8 mouse cellular contexts compared by ENCODE assay signal in genomic region chr11:69902972-69903371, GRCm38 (mm10). TPM values are rescaled to one million over a fixed set of nuclear protein-coding genes. Genes with fewer than 3 reads are reported as not detected.
DNase-seq lines count a peak whose midpoint lies in the region; ATAC-seq and TF ChIP-seq lines count a peak whose summit lies in the region.

No protein-coding gene starts in this region.

- no peaks in the 10 kb centered on the region for H3K9me3 ChIP-seq in kidney, postnatal 0 days (replicated peaks; ENCODE audit: low read length)
- no peaks in the 10 kb centered on the region for H3K9me3 ChIP-seq in embryonic facial prominence, embryonic 12.5 days
- H3K9me3 ChIP-seq in hindbrain, embryonic 15.5 days: no peaks in the 10 kb centered on the region
- H3K9me3 ChIP-seq in midbrain, embryonic 14.5 days (ENCODE audit: control insufficient read depth, low read length): no peaks in the 10 kb centered on the region

- peaks cover 17% of the 10 kb centered on the region; the same call in 1 of the 2 replicates for H3K4me1 ChIP-seq in kidney, postnatal 0 days (replicated peaks; ENCODE audit: insufficient read depth, low read length)
- H3K4me1 ChIP-seq in embryonic facial prominence, embryonic 12.5 days: peaks cover 24% of the 10 kb centered on the region
- peaks cover 34% of the 10 kb centered on the region for H3K4me1 ChIP-seq in hindbrain, embryonic 15.5 days (replicated peaks)
- peaks cover 25% of the 10 kb centered on the region for H3K4me1 ChIP-seq in midbrain, embryonic 14.5 days (ENCODE audit: control insufficient read depth, insufficient read depth, low read length)

- no peak for TF ChIP-seq CTCF in kidney, postnatal 0 days (IDR thresholded peaks at IDR 0.05; ENCODE audit: low read depth)

- peak overlapping the region; percentile 77; the same call in 1 of the 2 replicates for H3K9ac ChIP-seq in kidney, postnatal 0 days (ENCODE audit: low read depth, low read length)
- peak overlapping the region; percentile 82 for H3K9ac ChIP-seq in embryonic facial prominence, embryonic 12.5 days
- H3K9ac ChIP-seq in hindbrain, embryonic 15.5 days: peak overlapping the region; percentile 94; the same call in 1 of the 2 replicates
- peak overlapping the region; percentile 87 for H3K9ac ChIP-seq in midbrain, embryonic 14.5 days (replicated peaks; ENCODE audit: low read length)

- peak overlapping the region; percentile 62; the same call in 1 of the 2 replicates for H3K4me3 ChIP-seq in kidney, postnatal 0 days (replicated peaks; ENCODE audit: low read depth, low read length)
- H3K4me3 ChIP-seq in embryonic facial prominence, embryonic 12.5 days: peak overlapping the region; percentile 78
- peak overlapping the region; percentile 91 for H3K4me3 ChIP-seq in hindbrain, embryonic 15.5 days
- H3K4me3 ChIP-seq in midbrain, embryonic 14.5 days (replicated peaks; ENCODE audit: low read depth, low read length): peak overlapping the region; percentile 88

- WGBS in kidney, postnatal 0 days: 82% methylated on average over 12 of the region's 13 CpGs
- WGBS in embryonic facial prominence, embryonic 12.5 days: 87% methylated on average over 13 of the region's 13 CpGs
- 89% methylated on average over 13 of the region's 13 CpGs for WGBS in hindbrain, embryonic 15.5 days
- WGBS in midbrain, embryonic 14.5 days: 88% methylated on average over 13 of the region's 13 CpGs

- H3K4me2 ChIP-seq in kidney, postnatal 0 days (ENCODE audit: low read length): peak overlapping the region; percentile 90
- peak overlapping the region; percentile 87 for H3K4me2 ChIP-seq in embryonic facial prominence, embryonic 12.5 days (replicated peaks)
- peak overlapping the region; percentile 88 for H3K4me2 ChIP-seq in hindbrain, embryonic 15.5 days
- H3K4me2 ChIP-seq in midbrain, embryonic 14.5 days (ENCODE audit: low read length): peak overlapping the region; percentile 91

- ATAC-seq in kidney, postnatal 0 days (replicated peaks; ENCODE audit: low FRiP score, low read depth): no peak
- ATAC-seq in embryonic facial prominence, embryonic 12.5 days (ENCODE audit: insufficient number of reproducible peaks, insufficient read depth, low FRiP score, low TSS enrichment): no peak
- no peak for ATAC-seq in hindbrain, embryonic 15.5 days (ENCODE audit: low FRiP score, low read depth)
- ATAC-seq in midbrain, embryonic 14.5 days (ENCODE audit: low FRiP score, low TSS enrichment): no peak

- DNase-seq in kidney, postnatal 0 days (ENCODE audit: low spot score): no peak
- DNase-seq in kidney, postnatal 4 days: no peak
- DNase-seq in midbrain, embryonic 14.5 days: no peak
- DNase-seq in thymus, postnatal 36 days: no peak
- no peak for DNase-seq in layer of hippocampus, adult 18-20 months (ENCODE audit: low spot score in 2 of 2)
- no peak for DNase-seq in left cerebral cortex, adult 11 months (ENCODE audit: low spot score)

- H3K36me3 ChIP-seq in kidney, postnatal 0 days (ENCODE audit: insufficient read depth, low read length): peaks cover 39% of the 10 kb centered on the region
- H3K36me3 ChIP-seq in embryonic facial prominence, embryonic 12.5 days: peaks cover 44% of the 10 kb centered on the region
- H3K36me3 ChIP-seq in hindbrain, embryonic 15.5 days: peaks cover 45% of the 10 kb centered on the region
- peaks cover 46% of the 10 kb centered on the region for H3K36me3 ChIP-seq in midbrain, embryonic 14.5 days (ENCODE audit: control insufficient read depth, insufficient read depth, low read length)

- H3K27me3 ChIP-seq in kidney, postnatal 0 days (ENCODE audit: insufficient read depth, low read length): no peaks in the 10 kb centered on the region
- no peaks in the 10 kb centered on the region for H3K27me3 ChIP-seq in embryonic facial prominence, embryonic 12.5 days
- H3K27me3 ChIP-seq in hindbrain, embryonic 15.5 days: no peaks in the 10 kb centered on the region
- no peaks in the 10 kb centered on the region for H3K27me3 ChIP-seq in midbrain, embryonic 14.5 days (ENCODE audit: control insufficient read depth, insufficient read depth, low read length)

- no peak overlapping the region for H3K27ac ChIP-seq in kidney, postnatal 0 days
- no peak overlapping the region for H3K27ac ChIP-seq in embryonic facial prominence, embryonic 12.5 days
- H3K27ac ChIP-seq in hindbrain, embryonic 15.5 days (replicated peaks): no peak overlapping the region
- H3K27ac ChIP-seq in midbrain, embryonic 14.5 days (replicated peaks; ENCODE audit: low read depth, low read length): no peak overlapping the region

RNA-seq across cellular contexts. Expression of gene Neurl4, which starts 2.1 kb away (rescaled TPM):
- polyA plus RNA-seq in kidney, postnatal 0 days (2015; fragmentation: Nextera tagmentation; extraction: Ambion mirVana): 9.7 and 12.7 TPM in 2 replicates
- polyA plus RNA-seq in embryonic facial prominence, embryonic 12.5 days (2016; fragmentation: Nextera tagmentation; extraction: Ambion mirVana): 14.2 and 15.9 TPM in 2 replicates
- polyA plus RNA-seq in hindbrain, embryonic 15.5 days (2015; fragmentation: Nextera tagmentation; extraction: Ambion mirVana): 16.6 and 19.9 TPM in 2 replicates
- 27.5 and 29.0 TPM in 2 replicates for polyA plus RNA-seq in midbrain, embryonic 14.5 days (2014; fragmentation: Nextera tagmentation; extraction: Ambion mirVana)
- total RNA-seq in layer of hippocampus, adult 18-20 months (2021): 100 to 1,000 TPM; 108 to 114 TPM

RNA-seq across cellular contexts. Expression of gene 2810408A11Rik, which starts 2.2 kb away (rescaled TPM):
- 12.5 and 13.0 TPM in 2 replicates for polyA plus RNA-seq in kidney, postnatal 0 days (2015; fragmentation: Nextera tagmentation; extraction: Ambion mirVana)
- polyA plus RNA-seq in embryonic facial prominence, embryonic 12.5 days (2016; fragmentation: Nextera tagmentation; extraction: Ambion mirVana): 21.4 and 23.6 TPM in 2 replicates
- 8.8 TPM in 2 replicates for polyA plus RNA-seq in hindbrain, embryonic 15.5 days (2015; fragmentation: Nextera tagmentation; extraction: Ambion mirVana)
- 9.4 and 13.0 TPM in 2 replicates for polyA plus RNA-seq in midbrain, embryonic 14.5 days (2014; fragmentation: Nextera tagmentation; extraction: Ambion mirVana)
- total RNA-seq in layer of hippocampus, adult 18-20 months (2021): under 1 TPM; 0.17 to 0.58 TPM

RNA-seq across cellular contexts. Expression of gene Acap1, which starts 7.6 kb away (rescaled TPM):
- polyA plus RNA-seq in kidney, postnatal 0 days (2015; fragmentation: Nextera tagmentation; extraction: Ambion mirVana): 0.33 and 0.48 TPM in 2 replicates
- 0.83 and 1.3 TPM in 2 replicates for polyA plus RNA-seq in embryonic facial prominence, embryonic 12.5 days (2016; fragmentation: Nextera tagmentation; extraction: Ambion mirVana)
- 0.52 and 0.58 TPM in 2 replicates for polyA plus RNA-seq in hindbrain, embryonic 15.5 days (2015; fragmentation: Nextera tagmentation; extraction: Ambion mirVana)
- 0.17 and 0.30 TPM in 2 replicates for polyA plus RNA-seq in midbrain, embryonic 14.5 days (2014; fragmentation: Nextera tagmentation; extraction: Ambion mirVana)
- not detected for total RNA-seq in layer of hippocampus, adult 18-20 months (2021)

RNA-seq across cellular contexts. Expression of gene Gps2, which starts 10.7 kb away (rescaled TPM):
- polyA plus RNA-seq in kidney, postnatal 0 days (2015; fragmentation: Nextera tagmentation; extraction: Ambion mirVana): 63.0 and 65.0 TPM in 2 replicates
- polyA plus RNA-seq in embryonic facial prominence, embryonic 12.5 days (2016; fragmentation: Nextera tagmentation; extraction: Ambion mirVana): 84.8 and 92.0 TPM in 2 replicates
- polyA plus RNA-seq in hindbrain, embryonic 15.5 days (2015; fragmentation: Nextera tagmentation; extraction: Ambion mirVana): 68.4 and 69.9 TPM in 2 replicates
- 56.4 and 62.4 TPM in 2 replicates for polyA plus RNA-seq in midbrain, embryonic 14.5 days (2014; fragmentation: Nextera tagmentation; extraction: Ambion mirVana)
- 10 to 100 TPM; 35.7 to 36.1 TPM for total RNA-seq in layer of hippocampus, adult 18-20 months (2021)

RNA-seq across cellular contexts. Expression of gene Eif5a, which starts 18.8 kb away (rescaled TPM):
- polyA plus RNA-seq in kidney, postnatal 0 days (2015; fragmentation: Nextera tagmentation; extraction: Ambion mirVana): 1,371 and 1,476 TPM in 2 replicates
- polyA plus RNA-seq in embryonic facial prominence, embryonic 12.5 days (2016; fragmentation: Nextera tagmentation; extraction: Ambion mirVana): 1,661 and 1,669 TPM in 2 replicates
- polyA plus RNA-seq in hindbrain, embryonic 15.5 days (2015; fragmentation: Nextera tagmentation; extraction: Ambion mirVana): 1,083 and 1,119 TPM in 2 replicates
- polyA plus RNA-seq in midbrain, embryonic 14.5 days (2014; fragmentation: Nextera tagmentation; extraction: Ambion mirVana): 1,083 and 1,099 TPM in 2 replicates
- 100 to 1,000 TPM; 438 to 463 TPM for total RNA-seq in layer of hippocampus, adult 18-20 months (2021)
